Mouse (Mus musculus) lung, postnatal 0 days (tissue): ENCODE measurements around the gene Rbm46.

Experiments
- CTCF ChIP-seq: IDR thresholded peaks from 2 replicates; pipeline ENCODE4 v1.5.1; 2016; ENCODE audit warnings: antibody characterized with exemption, mild to moderate bottlenecking
- EP300 ChIP-seq: IDR thresholded peaks from 2 replicates; pipeline ENCODE4 v1.6.1; 2016; ENCODE audit warnings: antibody characterized with exemption, mild to moderate bottlenecking, control low read depth

GRCm38 (mm10) chr3:82809769-82810168 is 66.5 kb downstream of the Rbm46 start:
- TF ChIP-seq CTCF (no peak), EP300 (no peak)
